Mouse (Mus musculus) embryonic facial prominence, embryonic 12.5 days (tissue): ENCODE data around the gene Fam184a. TPM values are rescaled to one million over a fixed set of nuclear protein-coding genes. Genes with fewer than 3 reads are reported as not detected.
"Not testable (repeated sequence)": the region's sequence is repeated elsewhere in the genome, so short reads cannot be mapped to it uniquely, and the experiment has no call there.

Experiments used
- ATAC-seq: fragments of 200-750 bp; cut with Nextera tagmentation; 2 replicates; pipeline ENCODE4 v1.8.0; 2017; ENCODE audit not compliant: insufficient number of reproducible peaks, insufficient read depth, low FRiP score, low TSS enrichment
- H3K27ac ChIP-seq: fragments of 300-500 bp; sonication (generic); 2 replicates; pipeline ENCODE4 v1.5.1; 2016; ENCODE audit warnings: mild to moderate bottlenecking
- H3K27me3 ChIP-seq: fragments of 300-500 bp; sonication (generic); 2 replicates; pipeline ENCODE4 v1.6.1; 2016; ENCODE audit warnings: mild to moderate bottlenecking, moderate library complexity
- H3K36me3 ChIP-seq: fragments of 300-500 bp; sonication (generic); 2 replicates; pipeline ENCODE4 v1.6.1; 2016; ENCODE audit warnings: mild to moderate bottlenecking
- H3K4me1 ChIP-seq: fragments of 300-500 bp; sonication (generic); 2 replicates; pipeline ENCODE4 v1.6.1; 2016
- H3K4me2 ChIP-seq: fragments of 300-500 bp; sonication (generic); replicated peaks from 2 replicates; pipeline ENCODE4 v1.6.1; 2016; ENCODE audit warnings: mild to moderate bottlenecking, moderate library complexity
- H3K4me3 ChIP-seq: fragments of 300-500 bp; sonication (generic); 2 replicates; pipeline ENCODE4 v1.5.1; 2016; ENCODE audit warnings: mild to moderate bottlenecking
- H3K9ac ChIP-seq: fragments of 300-500 bp; sonication (generic); 2 replicates; pipeline ENCODE4 v1.6.1; 2016; ENCODE audit warnings: mild to moderate bottlenecking, moderate library complexity
- H3K9me3 ChIP-seq: fragments of 300-500 bp; sonication (generic); 2 replicates; pipeline ENCODE4 v1.6.1; 2016; ENCODE audit warnings: mild to moderate bottlenecking, moderate library complexity
- WGBS: fragments of 180-500 bp; shearing (Covaris S2); methylation state at CpG from one replicate; pipeline ENCODE4 v1.1.7; 2016; 5-methylcytosine and 5-hydroxymethylcytosine counted together
- polyA plus RNA-seq: library from polyadenylated mRNA; unstranded; fragments of >200 nt; fragmentation: Nextera tagmentation; extraction: Ambion mirVana; gene quantifications from 2 replicates; pipeline ENCODE4 v1.2.1, GENCODE M21; 2016

The Fam184a gene
- polyA plus RNA-seq, 1 experiment from 2014 or later = 8.4 TPM

DNA sequence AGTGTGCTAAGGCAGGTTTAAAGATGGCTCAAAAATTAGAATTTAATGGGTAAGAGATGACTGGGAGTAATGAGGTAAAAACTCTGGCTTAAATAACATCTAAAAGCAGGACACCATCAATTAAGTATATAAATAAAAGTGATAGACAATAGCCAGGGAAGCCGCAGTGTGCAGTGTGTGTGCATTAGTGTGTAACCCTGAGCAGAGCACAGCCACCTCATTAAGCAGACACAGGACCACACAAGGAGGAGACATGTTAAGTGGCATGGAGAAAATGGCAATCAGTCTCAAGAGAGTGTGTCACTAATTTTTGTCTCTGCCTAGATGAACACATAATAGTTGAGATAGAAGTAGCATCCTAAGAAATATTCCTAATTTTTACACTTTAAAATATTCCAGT, 62.4 kb downstream of the Fam184a start:
- H3K4me2 ChIP-seq = no peak overlapping the region
- 64% methylated on average over 1 of the region's 1 CpGs for WGBS
- no peak overlapping the region for H3K9ac ChIP-seq
- ATAC-seq = no peak
- no peaks in the 10 kb centered on the region for H3K9me3 ChIP-seq
- H3K4me1 ChIP-seq = no peaks in the 10 kb centered on the region
- H3K36me3 ChIP-seq = no peaks in the 10 kb centered on the region
- no peak overlapping the region for H3K27ac ChIP-seq
- H3K27me3 ChIP-seq = no peaks in the 10 kb centered on the region
- no peak overlapping the region for H3K4me3 ChIP-seq

DNA sequence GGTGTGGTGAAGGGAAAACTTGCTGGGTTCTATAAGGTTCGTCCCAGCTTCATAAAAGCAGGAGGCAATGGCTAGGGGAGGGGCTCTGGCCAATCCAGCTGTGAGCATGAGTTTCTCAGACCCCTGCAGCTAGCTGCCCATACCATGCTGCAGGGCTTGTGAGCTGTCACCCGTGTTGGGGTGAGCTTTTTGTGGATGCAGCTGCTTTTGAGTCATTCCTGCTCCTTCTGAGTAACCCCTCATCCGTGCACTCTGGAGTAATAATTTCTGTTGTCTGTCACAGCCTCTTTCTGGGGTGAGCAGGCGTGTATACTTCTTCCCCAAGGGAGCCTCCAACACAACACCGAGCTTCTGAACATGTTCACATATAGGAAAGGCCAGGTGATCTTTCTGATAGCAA, 63.0 kb downstream of the Fam184a start:
- WGBS = 64% methylated on average over 5 of the region's 5 CpGs
- Histone ChIP-seq H3K4me3 (no peak overlapping the region), H3K9me3 (no peaks in the 10 kb centered on the region), H3K27ac (no peak overlapping the region), H3K4me2 (no peak overlapping the region), H3K27me3 (no peaks in the 10 kb centered on the region), H3K9ac (no peak overlapping the region), H3K36me3 (no peaks in the 10 kb centered on the region), H3K4me1 (no peaks in the 10 kb centered on the region)
- no peak for ATAC-seq

DNA sequence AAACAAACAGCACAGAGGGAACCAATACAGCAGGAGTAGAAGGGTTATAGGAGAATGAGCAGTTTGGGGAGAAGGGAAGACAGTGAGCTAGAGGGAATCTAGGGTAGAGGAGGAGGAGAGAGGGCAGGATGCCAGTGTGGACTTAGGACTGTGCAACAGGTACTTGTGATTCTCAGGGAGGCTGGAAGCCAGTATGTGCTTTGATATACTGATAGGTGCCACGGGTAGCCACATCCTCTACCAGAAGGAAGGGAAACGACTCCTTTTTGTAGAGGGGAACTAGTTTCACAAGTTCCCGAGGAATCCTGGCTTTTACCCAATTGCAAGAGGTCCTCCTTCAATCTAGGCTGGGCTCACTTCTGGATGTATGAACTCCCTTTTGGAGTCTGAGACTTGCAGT, 65.1 kb downstream of the Fam184a start:
- H3K4me3 ChIP-seq = no peak overlapping the region
- H3K4me2 ChIP-seq = no peak overlapping the region
- no peaks in the 10 kb centered on the region for H3K9me3 ChIP-seq
- no peak overlapping the region for H3K9ac ChIP-seq
- ATAC-seq = no peak
- 67% methylated on average over 3 of the region's 3 CpGs for WGBS
- no peaks in the 10 kb centered on the region for H3K4me1 ChIP-seq
- no peak overlapping the region for H3K27ac ChIP-seq
- no peaks in the 10 kb centered on the region for H3K27me3 ChIP-seq
- H3K36me3 ChIP-seq = no peaks in the 10 kb centered on the region

DNA sequence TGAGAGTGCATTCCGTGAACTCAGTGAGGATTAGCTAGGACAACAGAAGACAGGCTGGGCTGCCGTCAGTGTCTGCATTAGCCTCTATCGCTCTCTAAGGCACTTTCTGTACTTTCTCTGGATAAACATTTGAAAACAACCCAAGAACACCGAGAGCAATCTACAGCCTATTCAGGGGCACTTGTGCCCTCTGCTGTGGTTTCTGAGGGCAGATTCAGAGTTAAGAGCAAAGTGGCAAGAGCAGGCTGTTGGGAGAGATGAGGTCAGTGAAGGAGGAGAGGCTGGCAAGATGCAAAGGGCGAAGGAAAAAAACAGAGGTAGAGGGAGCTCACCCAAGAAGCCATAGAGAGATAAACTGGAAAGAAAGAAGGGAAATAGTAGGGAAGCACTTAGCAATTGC, 67.7 kb downstream of the Fam184a start:
- H3K4me2 ChIP-seq = no peak overlapping the region
- H3K9me3 ChIP-seq = no peaks in the 10 kb centered on the region
- ATAC-seq = no peak
- H3K4me3 ChIP-seq = no peak overlapping the region
- H3K27ac ChIP-seq = no peak overlapping the region
- H3K9ac ChIP-seq = no peak overlapping the region
- H3K36me3 ChIP-seq = no peaks in the 10 kb centered on the region
- no peaks in the 10 kb centered on the region for H3K4me1 ChIP-seq
- no peaks in the 10 kb centered on the region for H3K27me3 ChIP-seq
- WGBS = 78% methylated on average over 5 of the region's 5 CpGs

DNA sequence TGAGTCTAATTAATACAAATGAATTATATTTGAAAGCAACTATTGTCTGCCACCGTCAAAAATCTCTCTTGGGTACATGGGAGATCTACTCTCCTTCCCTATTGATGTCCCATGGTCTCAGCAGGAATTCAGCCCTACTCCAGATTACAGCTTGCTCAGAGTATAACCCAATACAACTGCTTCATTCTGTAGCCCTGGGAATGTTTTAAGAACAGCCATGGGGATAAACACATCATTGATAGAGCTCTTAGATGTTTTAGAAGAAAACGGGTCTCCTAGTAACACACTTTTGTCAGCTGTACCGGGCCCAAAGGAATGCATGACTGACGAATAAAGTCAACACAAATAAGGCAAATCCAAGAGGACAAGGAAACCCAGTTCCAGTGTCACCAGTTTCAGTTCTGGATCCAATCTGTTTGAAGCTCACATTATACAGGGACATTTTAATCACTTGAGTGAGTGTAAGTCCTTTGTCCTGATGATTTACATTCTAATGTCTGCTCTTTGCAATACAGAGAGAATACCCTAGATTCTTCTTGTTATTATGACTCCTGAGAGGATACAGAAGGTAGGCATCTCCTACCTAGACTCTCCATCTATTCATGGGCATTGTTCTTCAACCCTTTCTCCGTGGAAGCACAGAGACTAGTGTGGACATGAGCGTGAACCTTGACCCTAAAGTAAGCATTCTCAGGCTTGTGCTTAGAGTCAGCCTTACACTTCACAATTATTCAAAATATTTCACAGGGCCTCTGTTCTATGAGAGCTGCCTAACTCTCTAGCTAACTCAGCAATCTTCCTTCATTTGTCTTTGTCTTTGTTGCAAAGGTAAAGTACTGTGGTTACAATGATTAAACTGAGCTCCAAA, 71.0 kb downstream of the Fam184a start:
- no peaks in the 10 kb centered on the region for H3K4me1 ChIP-seq
- no peak for ATAC-seq
- no peak overlapping the region for H3K4me3 ChIP-seq
- H3K9ac ChIP-seq = no peak overlapping the region
- 58% methylated on average over 6 of the region's 6 CpGs for WGBS
- no peak overlapping the region for H3K27ac ChIP-seq
- H3K27me3 ChIP-seq = no peaks in the 10 kb centered on the region
- no peak overlapping the region for H3K4me2 ChIP-seq
- H3K36me3 ChIP-seq = no peaks in the 10 kb centered on the region
- H3K9me3 ChIP-seq = no peaks in the 10 kb centered on the region

DNA sequence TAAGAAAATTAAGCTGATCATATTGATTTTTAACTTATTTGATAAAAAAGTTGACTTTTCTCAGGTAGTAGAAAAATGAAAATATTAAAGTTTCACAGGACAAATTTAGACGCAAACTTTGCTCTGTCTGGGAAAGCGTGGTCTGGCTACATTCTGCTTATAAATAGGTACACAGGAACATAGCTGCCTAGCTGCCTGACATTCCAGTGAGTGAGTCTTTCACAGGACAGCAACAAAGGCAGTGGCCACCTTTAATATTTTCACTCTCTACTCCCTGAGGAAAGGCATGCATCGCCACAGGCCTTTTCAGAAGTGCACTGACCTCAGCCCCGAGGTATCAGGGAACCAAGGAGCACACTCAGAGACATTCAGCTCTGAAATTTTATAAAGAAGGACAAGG, 89.1 kb downstream of the Fam184a start:
- H3K9me3 ChIP-seq = no peaks in the 10 kb centered on the region

DNA sequence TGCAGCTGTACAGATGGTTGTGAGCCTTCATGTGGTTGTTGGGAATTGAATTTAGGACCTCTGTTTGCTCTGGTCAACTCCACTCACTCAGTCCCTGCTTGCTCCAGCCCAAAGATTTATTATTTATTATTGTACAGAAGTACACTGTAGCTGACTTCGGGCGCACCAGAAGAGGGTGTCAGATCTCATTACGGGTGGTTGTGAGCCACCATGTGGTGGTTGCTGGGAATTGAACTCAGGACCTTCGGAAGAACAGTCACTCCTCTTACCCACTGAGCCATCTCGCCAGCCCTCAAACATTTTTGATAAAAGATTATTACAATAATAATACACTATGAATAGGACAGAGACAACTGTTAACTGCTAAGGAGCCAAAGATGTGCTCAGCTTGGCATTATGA, 96.7 kb downstream of the Fam184a start:
- H3K4me1 ChIP-seq, H3K4me2 ChIP-seq, H3K4me3 ChIP-seq, H3K27me3 ChIP-seq, H3K9me3 ChIP-seq, H3K27ac ChIP-seq, H3K36me3 ChIP-seq, ATAC-seq, H3K9ac ChIP-seq: not testable (repeated sequence)
- WGBS = 71% methylated on average over 5 of the region's 5 CpGs

More for the DNA sequence above, 89.1 kb downstream of the Fam184a start:
- Histone ChIP-seq H3K27me3 (no peaks in the 10 kb centered on the region), H3K9ac (no peak overlapping the region), H3K4me2 (no peak overlapping the region), H3K27ac (no peak overlapping the region), H3K4me3 (no peak overlapping the region), H3K4me1 (no peaks in the 10 kb centered on the region), H3K36me3 (no peaks in the 10 kb centered on the region)
- 81% methylated on average over 4 of the region's 4 CpGs for WGBS
- ATAC-seq = no peak

DNA sequence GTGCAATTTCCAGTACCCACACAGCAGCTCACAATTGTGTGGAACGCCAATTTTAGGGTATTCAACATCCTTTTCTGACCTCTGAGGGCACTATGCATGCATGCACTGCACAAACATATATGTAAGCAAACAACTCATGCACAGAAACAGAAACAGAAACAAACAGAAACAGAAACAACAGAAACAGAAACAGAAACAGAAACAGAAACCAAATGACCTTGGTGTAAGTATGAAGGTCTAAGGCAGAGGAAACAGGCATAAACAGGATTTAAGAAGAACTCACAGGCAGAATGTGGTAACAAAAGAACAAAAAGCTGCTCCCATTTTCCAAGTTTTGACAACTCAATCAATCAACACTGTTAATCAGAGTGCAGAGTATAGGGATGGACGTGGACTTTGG, 100.2 kb downstream of the Fam184a start:
- H3K4me3 ChIP-seq = no peak overlapping the region
- WGBS = 81% methylated on average over 2 of the region's 2 CpGs

DNA sequence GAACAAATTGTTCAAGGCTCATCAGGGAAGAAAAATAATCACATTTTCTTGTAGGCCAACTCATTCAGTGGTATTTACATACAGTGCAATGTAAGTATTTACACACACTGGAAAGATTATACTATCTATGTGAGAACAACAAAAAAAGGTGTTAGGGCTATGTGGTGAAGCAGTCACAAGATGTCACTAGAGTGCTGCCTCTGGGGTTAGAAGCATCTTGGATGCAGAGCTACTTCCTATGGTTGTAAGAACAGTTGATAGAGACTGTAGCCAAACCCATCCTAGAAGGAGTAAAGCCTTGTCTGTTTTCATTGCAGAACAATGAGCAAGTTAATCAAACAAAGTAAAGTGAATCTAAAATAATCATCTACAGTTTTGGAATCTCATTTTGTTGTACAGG, 109.4 kb downstream of the Fam184a start:
- no peaks in the 10 kb centered on the region for H3K36me3 ChIP-seq
- H3K9me3 ChIP-seq = no peaks in the 10 kb centered on the region
- H3K4me1 ChIP-seq = no peaks in the 10 kb centered on the region
- no peak overlapping the region for H3K4me2 ChIP-seq
- H3K27ac ChIP-seq = no peak overlapping the region
- H3K27me3 ChIP-seq = no peaks in the 10 kb centered on the region
- H3K4me3 ChIP-seq = no peak overlapping the region
- no peak for ATAC-seq
- no peak overlapping the region for H3K9ac ChIP-seq

More for the DNA sequence above, 100.2 kb downstream of the Fam184a start:
- H3K36me3 ChIP-seq = 0 out of 2 replicates have a peak, but pooled peaks cover 2% of the 10 kb centered on the region
- no peak overlapping the region for H3K9ac ChIP-seq
- no peak overlapping the region for H3K27ac ChIP-seq
- H3K27me3 ChIP-seq = no peaks in the 10 kb centered on the region
- ATAC-seq = no peak
- H3K4me1 ChIP-seq = no peaks in the 10 kb centered on the region
- no peaks in the 10 kb centered on the region for H3K9me3 ChIP-seq
- H3K4me2 ChIP-seq = no peak overlapping the region

DNA sequence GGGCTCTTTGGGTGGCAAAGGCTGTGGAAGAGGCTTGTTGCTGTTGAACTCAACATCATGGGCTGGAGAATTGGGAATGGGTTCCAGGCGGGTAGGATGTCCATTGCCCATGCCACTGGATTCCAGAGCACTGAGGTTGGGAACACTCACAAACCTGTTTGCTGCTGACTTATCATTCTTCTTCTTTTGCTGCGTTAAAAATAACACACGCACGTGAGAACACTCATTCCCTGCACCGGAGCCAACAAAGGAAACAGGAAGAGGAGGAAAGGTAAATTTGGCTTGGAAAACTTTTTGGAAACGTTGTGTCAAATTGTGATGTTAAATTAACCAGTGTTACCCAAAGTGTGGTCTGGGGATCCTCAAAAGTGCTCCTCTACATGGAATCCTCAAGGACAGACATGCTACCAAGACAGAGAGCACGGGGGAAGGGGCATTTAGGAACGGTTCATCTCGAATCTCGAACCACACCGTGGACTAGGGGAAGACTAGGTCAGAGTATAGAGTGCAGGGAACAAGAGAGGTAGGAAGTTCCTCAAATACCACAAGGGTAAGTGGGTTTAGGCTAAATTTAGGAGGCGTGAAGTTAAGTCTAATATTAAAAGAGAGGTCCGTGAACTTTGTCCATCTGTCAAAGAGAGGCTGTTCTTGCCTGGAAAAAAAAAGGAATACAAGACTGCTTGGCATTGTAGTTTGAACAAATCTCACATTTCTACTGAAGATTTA, 115.5 kb downstream of the Fam184a start:
- Histone ChIP-seq H3K27ac (no peak overlapping the region), H3K27me3 (no peaks in the 10 kb centered on the region), H3K4me3 (no peak overlapping the region), H3K36me3 (no peaks in the 10 kb centered on the region), H3K4me1 (no peaks in the 10 kb centered on the region), H3K9me3 (no peaks in the 10 kb centered on the region), H3K4me2 (no peak overlapping the region), H3K9ac (no peak overlapping the region)
- 85% methylated on average over 13 of the region's 13 CpGs for WGBS
- no peak for ATAC-seq

DNA sequence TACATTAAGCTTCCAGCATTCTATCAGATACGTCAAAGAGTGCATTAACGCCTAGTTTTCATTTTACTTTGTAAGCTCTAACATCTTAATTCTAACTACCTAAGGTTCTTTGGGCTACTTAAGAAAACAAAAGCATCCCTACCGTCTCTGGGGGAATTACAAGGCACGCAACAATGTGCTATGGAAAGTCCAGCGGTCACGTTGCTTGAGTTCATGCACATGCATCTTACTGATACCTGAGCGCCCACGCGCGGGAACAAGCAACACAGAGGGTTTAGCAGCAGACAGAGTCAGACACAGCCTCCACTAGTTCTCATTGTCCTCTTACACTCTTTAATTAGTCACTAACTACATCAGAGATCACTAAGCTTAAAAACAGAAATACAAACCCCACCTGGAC, 116.8 kb downstream of the Fam184a start:
- ATAC-seq = no peak
- Histone ChIP-seq H3K4me1 (no peaks in the 10 kb centered on the region), H3K4me3 (no peak overlapping the region), H3K27me3 (no peaks in the 10 kb centered on the region), H3K27ac (no peak overlapping the region), H3K36me3 (no peaks in the 10 kb centered on the region), H3K9me3 (no peaks in the 10 kb centered on the region), H3K4me2 (no peak overlapping the region), H3K9ac (no peak overlapping the region)
- WGBS = 80% methylated on average over 10 of the region's 10 CpGs

DNA sequence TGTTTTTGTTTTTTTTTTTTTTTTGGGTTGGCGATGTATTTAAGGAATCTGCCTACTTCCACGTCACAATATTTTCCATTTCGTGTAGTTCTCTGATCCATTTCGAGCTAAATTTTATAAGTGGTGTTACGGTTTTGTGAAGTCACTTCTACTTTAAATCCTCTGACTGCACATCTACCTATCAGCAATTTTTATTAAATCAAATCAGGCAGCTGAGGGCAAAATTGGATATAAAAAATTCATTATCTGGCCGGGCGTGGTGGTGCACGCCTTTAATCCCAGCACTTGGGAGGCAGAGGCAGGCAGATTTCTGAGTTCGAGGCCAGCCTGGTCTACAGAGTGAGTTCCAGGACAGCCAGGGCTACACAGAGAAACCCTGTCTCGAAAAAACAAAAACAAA, 120.6 kb downstream of the Fam184a start, which contains the start of gene Mcm9:
Gene Mcm9 (minus strand): TSS at position 101 of the 400 bp plus-strand sequence.
- H3K36me3 ChIP-seq, H3K9me3 ChIP-seq, ATAC-seq, H3K27me3 ChIP-seq, H3K4me1 ChIP-seq: not testable (repeated sequence)
- 59% methylated on average over 10 of the region's 10 CpGs for WGBS
- Histone ChIP-seq H3K27ac (peak within 1 kb of the TSS; percentile 96), H3K4me2 (peak within 1 kb of the TSS; percentile 36), H3K9ac (peak within 1 kb of the TSS; percentile 78), H3K4me3 (peak within 1 kb of the TSS; percentile 75)
